Mouse (Mus musculus) kidney, postnatal 0 days (tissue): Measurements from ENCODE around the gene Ddx59. TPM values are rescaled to one million over a fixed set of nuclear protein-coding genes. Genes with fewer than 3 reads are reported as not detected.

ENCODE experiments used
- ATAC-seq: fragments of 200-750 bp; cut with Nextera tagmentation; replicated peaks from 2 replicates; pipeline ENCODE4 v1.8.0; 2017; ENCODE audit warnings: low read depth, moderate number of reproducible peaks, moderate TSS enrichment, moderate library complexity; ENCODE audit not compliant: low FRiP score
- DNase-seq: peaks from one replicate; pipeline ENCODE4 v3.0.0-alpha.2; 2016; ENCODE audit warnings: low spot score
- H3K27ac ChIP-seq: fragments of 300-500 bp; sonication (generic); 2 replicates; pipeline ENCODE4 v1.5.1; 2014; ENCODE audit warnings: mild to moderate bottlenecking
- H3K27me3 ChIP-seq: fragments of 300-500 bp; sonication (generic); 2 replicates; pipeline ENCODE4 v1.6.1; 2014; ENCODE audit warnings: low read length, mixed read lengths; ENCODE audit not compliant: insufficient read depth
- H3K36me3 ChIP-seq: fragments of 300-500 bp; sonication (generic); 2 replicates; pipeline ENCODE4 v1.6.1; 2014; ENCODE audit warnings: low read length, mixed read lengths; ENCODE audit not compliant: insufficient read depth
- H3K4me1 ChIP-seq: fragments of 300-500 bp; sonication (generic); replicated peaks from 2 replicates; pipeline ENCODE4 v1.6.1; 2014; ENCODE audit warnings: antibody characterized with exemption, low read length, mixed read lengths; ENCODE audit not compliant: insufficient read depth
- H3K4me2 ChIP-seq: fragments of 300-500 bp; sonication (generic); 2 replicates; pipeline ENCODE4 v1.6.1; 2014; ENCODE audit warnings: mild to moderate bottlenecking, low read length, moderate library complexity, mixed read lengths
- H3K4me3 ChIP-seq: fragments of 300-500 bp; sonication (generic); replicated peaks from 2 replicates; pipeline ENCODE4 v1.5.1; 2014; ENCODE audit warnings: low read depth, low read length
- H3K9ac ChIP-seq: fragments of 300-500 bp; sonication (generic); 2 replicates; pipeline ENCODE4 v1.6.1; 2014; ENCODE audit warnings: low read depth, low read length
- H3K9me3 ChIP-seq: fragments of 300-500 bp; sonication (generic); replicated peaks from 2 replicates; pipeline ENCODE4 v1.6.1; 2016; ENCODE audit warnings: low read length, inconsistent platforms, mixed read lengths
- CTCF ChIP-seq: IDR thresholded peaks from 2 replicates; pipeline ENCODE4 v1.5.1; 2016; ENCODE audit warnings: antibody characterized with exemption, low read depth, mild to moderate bottlenecking, moderate library complexity
- WGBS: fragments of 180-500 bp; shearing (Covaris S2); extraction: QIAGEN DNeasy Blood & Tissue Kit; methylation state at CpG from one replicate; pipeline ENCODE4 v1.1.7; 2014; 5-methylcytosine and 5-hydroxymethylcytosine counted together
- polyA plus RNA-seq: library from polyadenylated mRNA; unstranded; fragments of >200 nt; fragmentation: Nextera tagmentation; extraction: Ambion mirVana; gene quantifications from 2 replicates; pipeline ENCODE4 v1.2.1, GENCODE M21; 2015

The Ddx59 gene
- polyA plus RNA-seq, 1 experiment from 2014 or later: 13.4 TPM

DNA sequence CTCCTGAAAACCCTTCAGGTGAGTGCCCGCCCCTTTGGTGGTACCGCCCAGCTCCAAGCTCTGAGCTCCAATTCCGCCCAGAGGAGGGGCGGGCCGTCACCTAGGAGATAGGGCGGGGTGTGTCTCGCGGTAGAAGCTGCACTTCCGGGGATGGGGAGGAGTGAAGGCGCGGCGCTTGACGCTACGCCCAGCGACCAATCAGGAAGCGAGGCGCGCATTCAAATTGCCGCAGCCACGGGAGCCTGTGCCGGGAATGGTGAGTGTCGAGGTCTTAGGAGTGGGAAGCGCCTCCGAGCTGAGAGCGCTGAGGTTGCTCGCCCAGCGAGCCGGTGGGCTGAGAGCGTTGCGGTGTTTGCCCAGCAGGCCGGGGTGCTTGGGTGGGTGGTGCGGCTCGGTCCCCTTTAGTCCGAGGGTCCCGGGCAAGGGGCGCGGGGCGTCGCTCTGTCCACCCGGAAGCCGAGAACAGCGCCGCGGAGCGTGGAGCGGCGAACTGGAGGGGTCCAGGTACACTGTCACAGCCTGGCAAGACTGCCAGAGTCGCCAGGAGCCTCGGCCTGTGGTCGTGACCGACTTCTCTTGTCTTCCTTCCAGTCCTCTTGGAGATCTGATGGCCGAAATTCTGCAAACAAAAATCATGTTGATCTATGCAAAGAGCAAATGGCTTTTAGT lies 51.2 kb downstream of the Ddx59 start, which contains the start of gene Kif14:
Kif14 (plus strand) TSS at position 201 of the 669 bp plus-strand sequence.
- ATAC-seq: peak; percentile 99
- Histone ChIP-seq H3K9ac (peak within 1 kb of the TSS; percentile 56; the same call in 1 of the 2 replicates), H3K27ac (no peak within 1 kb of the TSS), H3K36me3 (no peaks in the 10 kb centered on the region), H3K4me2 (peak within 1 kb of the TSS; percentile 99), H3K4me1 (peaks cover 4% of the 10 kb centered on the region; the same call in 1 of the 2 replicates), H3K27me3 (no peaks in the 10 kb centered on the region), H3K4me3 (peak within 1 kb of the TSS; percentile 53), H3K9me3 (no peaks in the 10 kb centered on the region)
- TF ChIP-seq CTCF: peak; percentile 5; the same call in 1 of the 2 replicates
- under 1% methylated on average over 52 of the region's 52 CpGs for WGBS
- DNase-seq: peak; percentile 98

DNA sequence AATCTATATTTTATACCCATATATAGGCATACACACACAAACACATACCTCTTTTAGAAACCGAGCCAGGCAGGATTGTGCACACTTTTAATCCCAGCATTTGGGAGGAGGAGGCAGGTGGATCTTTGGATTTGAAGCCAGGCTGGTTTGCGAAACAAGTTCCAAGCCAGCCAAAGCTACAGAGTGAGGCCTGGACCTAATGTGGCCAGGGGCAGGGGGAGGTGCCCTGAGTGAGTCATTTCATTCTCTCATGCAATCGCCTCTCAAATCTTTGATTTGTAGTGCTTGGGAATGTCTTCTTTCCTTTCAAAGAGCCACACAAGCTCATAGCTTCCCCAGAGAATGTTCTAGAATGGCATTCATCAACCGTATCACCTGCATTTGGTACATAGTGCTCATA lies 54.3 kb downstream of the Ddx59 start:
- H3K9ac ChIP-seq: no peak overlapping the region
- no peak overlapping the region for H3K27ac ChIP-seq
- no peak overlapping the region for H3K4me2 ChIP-seq
- no peak overlapping the region for H3K4me3 ChIP-seq
- 0 out of 2 replicates have a peak, but pooled peaks cover 9% of the 10 kb centered on the region for H3K36me3 ChIP-seq
- H3K27me3 ChIP-seq: no peaks in the 10 kb centered on the region
- DNase-seq (no peak), ATAC-seq (no peak)
- no peak for TF ChIP-seq CTCF
- no peaks in the 10 kb centered on the region for H3K9me3 ChIP-seq
- peaks cover 4% of the 10 kb centered on the region; the same call in 1 of the 2 replicates for H3K4me1 ChIP-seq
- 80% methylated on average over 4 of the region's 4 CpGs for WGBS

DNA sequence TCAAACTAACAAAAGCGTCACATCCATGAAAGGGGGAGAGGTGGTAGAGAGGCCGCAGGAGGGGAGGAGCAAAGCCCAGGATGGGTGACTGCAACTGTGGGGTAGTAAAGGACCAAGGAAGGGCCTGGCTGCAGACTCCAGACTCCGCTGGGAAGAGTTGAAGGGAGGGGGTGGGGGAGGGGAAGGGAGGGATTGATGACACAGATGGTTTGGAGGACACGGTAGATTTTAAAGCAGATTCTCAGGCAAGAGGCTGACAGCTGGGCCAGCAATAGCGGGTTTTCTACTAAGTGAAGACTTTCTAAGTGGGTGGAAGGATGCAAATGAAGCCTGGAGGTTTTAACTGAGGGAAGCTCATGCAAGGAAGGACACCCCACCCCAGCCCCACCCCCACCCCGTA lies 55.4 kb downstream of the Ddx59 start:
- H3K4me3 ChIP-seq: no peak overlapping the region
- peaks cover 4% of the 10 kb centered on the region; the same call in 1 of the 2 replicates for H3K4me1 ChIP-seq
- H3K27me3 ChIP-seq: no peaks in the 10 kb centered on the region
- H3K4me2 ChIP-seq: no peak overlapping the region
- WGBS: 20% methylated on average over 6 of the region's 6 CpGs
- no peak overlapping the region for H3K27ac ChIP-seq
- ATAC-seq: no peak
- 0 out of 2 replicates have a peak, but pooled peaks cover 10% of the 10 kb centered on the region for H3K36me3 ChIP-seq
- H3K9ac ChIP-seq: no peak overlapping the region
- H3K9me3 ChIP-seq: no peaks in the 10 kb centered on the region
- no peak for TF ChIP-seq CTCF
- no peak for DNase-seq

Other genes starting within 250 kb of the Ddx59 start
- not detected in 2 replicates for gene Mroh3, start 202.4 kb upstream of the Ddx59 start, polyA plus RNA-seq
- gene Inava, start 181.0 kb upstream of the Ddx59 start, polyA plus RNA-seq: 13.3 and 15.9 TPM in 2 replicates
- not detected in 2 replicates for gene Gpr25, start 154.4 kb upstream of the Ddx59 start, polyA plus RNA-seq
- 8.1 and 8.6 TPM in 2 replicates for gene Camsap2, start 69.2 kb upstream of the Ddx59 start, polyA plus RNA-seq
- gene Kif14, start 51.1 kb downstream of the Ddx59 start, polyA plus RNA-seq: 1.7 and 2.0 TPM in 2 replicates
- 18.3 and 19.0 TPM in 2 replicates for gene Zfp281, start 209.6 kb downstream of the Ddx59 start, polyA plus RNA-seq